Mouse (Mus musculus): ENCODE measurements at regions not wholly inside any gene's neighbourhood (a gene's known extent, or its start where the extent isn't known, plus 50 kb on each side); places are given as distances from the start of the nearest gene placed in this dataset.
A peak's percentile ranks its signal among the peaks of the same experiment; 100 is the strongest.

DNA sequence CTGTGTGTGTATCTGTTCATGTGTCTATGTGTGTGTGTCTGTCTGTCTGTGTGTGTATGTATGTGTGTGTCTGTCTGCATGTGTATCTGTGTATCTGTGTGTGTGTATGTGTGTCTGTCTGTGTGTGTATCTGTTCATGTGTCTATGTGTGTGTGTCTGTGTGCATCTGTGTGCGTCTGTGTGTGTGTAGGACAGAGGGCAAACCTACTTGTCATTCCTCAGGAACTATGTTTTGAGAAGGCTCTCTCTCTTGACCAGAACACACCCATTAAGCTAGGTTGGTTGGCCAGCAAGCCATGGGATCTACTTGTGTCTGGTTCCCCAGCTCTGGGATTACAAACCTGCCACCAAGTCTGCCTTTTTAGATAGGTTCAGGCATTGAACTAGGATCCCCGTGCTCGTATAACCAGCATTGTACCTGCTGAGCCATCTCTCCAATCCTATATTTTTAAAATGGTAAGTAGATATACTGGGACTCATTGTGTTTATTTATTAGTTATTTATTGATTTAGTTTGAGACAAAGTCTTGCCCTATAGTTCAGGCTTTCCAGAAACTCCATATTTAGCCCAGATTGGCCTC is 58.9 kb upstream of the Cpsf6 start:
- H3K27me3 ChIP-seq (ENCODE audit: control insufficient read depth, insufficient read depth, low read length) = 0 out of 2 replicates have a peak, but pooled peaks cover 5% of the 10 kb centered on the region
- H3K4me3 ChIP-seq (ENCODE audit: control insufficient read depth in 1 of 2, insufficient read depth in 1 of 2, low read depth in 1 of 2, low read length in 2 of 2) = no peak overlapping the region
- H3K36me3 ChIP-seq (ENCODE audit: control insufficient read depth, insufficient read depth, low read length) = no peaks in the 10 kb centered on the region
- no peak overlapping the region for H3K27ac ChIP-seq (replicated peaks in 1 of 2; ENCODE audit: control insufficient read depth in 1 of 2, insufficient read depth in 1 of 2, low read depth in 2 of 2, low read length in 2 of 2)
- H3K9me3 ChIP-seq (ENCODE audit: control insufficient read depth, low read length) = 0 out of 2 replicates have a peak, but pooled peaks cover 3% of the 10 kb centered on the region
- H3K4me1 ChIP-seq (ENCODE audit: control insufficient read depth in 2 of 2, insufficient read depth in 2 of 2, low read length in 2 of 2) = peaks cover 5 to 6% of the 10 kb centered on the region in 2 experiments; a peak in 2 of 4 replicates
- 92% methylated on average over 3 of the region's 3 CpGs for WGBS
- ATAC-seq (ENCODE audit: insufficient number of reproducible peaks, insufficient read depth, low FRiP score, low read depth) = no peak
- H3K9ac ChIP-seq (ENCODE audit: low read length) = no peak overlapping the region
- no peak overlapping the region for H3K4me2 ChIP-seq (ENCODE audit: low read length)

DNA sequence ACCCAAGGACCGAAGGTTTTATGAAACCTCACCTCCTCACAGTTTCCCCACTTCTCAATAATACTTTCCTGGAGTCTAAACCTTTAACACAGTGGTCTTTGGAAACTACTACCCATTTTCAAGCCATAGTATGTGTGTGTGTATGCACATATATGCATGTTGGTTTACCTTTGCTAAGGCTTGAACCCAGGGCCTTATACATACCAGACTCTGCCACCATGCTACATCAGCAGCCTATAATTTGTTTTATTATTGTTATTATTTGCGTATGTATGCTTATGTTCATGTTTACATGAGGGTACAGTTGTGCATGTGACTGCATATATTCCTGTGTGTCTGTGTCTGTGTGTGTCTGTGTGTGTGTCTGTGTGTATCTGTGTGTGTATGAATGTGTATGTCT is 58.2 kb upstream of the Cpsf6 start:
- Histone ChIP-seq H3K4me3 (ENCODE audit: control insufficient read depth in 1 of 2, insufficient read depth in 1 of 2, low read depth in 1 of 2, low read length in 2 of 2) (no peak overlapping the region), H3K27me3 (ENCODE audit: control insufficient read depth, insufficient read depth, low read length) (0 out of 2 replicates have a peak, but pooled peaks cover 5% of the 10 kb centered on the region), H3K36me3 (ENCODE audit: control insufficient read depth, insufficient read depth, low read length) (no peaks in the 10 kb centered on the region), H3K4me2 (ENCODE audit: low read length) (no peak overlapping the region), H3K27ac (replicated peaks in 1 of 2; ENCODE audit: control insufficient read depth in 1 of 2, insufficient read depth in 1 of 2, low read depth in 2 of 2, low read length in 2 of 2) (no peak overlapping the region), H3K9ac (ENCODE audit: low read length) (no peak overlapping the region), H3K9me3 (ENCODE audit: control insufficient read depth, low read length) (0 out of 2 replicates have a peak, but pooled peaks cover 2% of the 10 kb centered on the region), H3K4me1 (ENCODE audit: control insufficient read depth in 2 of 2, insufficient read depth in 2 of 2, low read length in 2 of 2) (peaks cover 5 to 6% of the 10 kb centered on the region in 2 experiments; a peak in 2 of 4 replicates)
- WGBS = 94% methylated on average over 2 of the region's 2 CpGs
- ATAC-seq (ENCODE audit: insufficient number of reproducible peaks, insufficient read depth, low FRiP score, low read depth) = no peak

DNA sequence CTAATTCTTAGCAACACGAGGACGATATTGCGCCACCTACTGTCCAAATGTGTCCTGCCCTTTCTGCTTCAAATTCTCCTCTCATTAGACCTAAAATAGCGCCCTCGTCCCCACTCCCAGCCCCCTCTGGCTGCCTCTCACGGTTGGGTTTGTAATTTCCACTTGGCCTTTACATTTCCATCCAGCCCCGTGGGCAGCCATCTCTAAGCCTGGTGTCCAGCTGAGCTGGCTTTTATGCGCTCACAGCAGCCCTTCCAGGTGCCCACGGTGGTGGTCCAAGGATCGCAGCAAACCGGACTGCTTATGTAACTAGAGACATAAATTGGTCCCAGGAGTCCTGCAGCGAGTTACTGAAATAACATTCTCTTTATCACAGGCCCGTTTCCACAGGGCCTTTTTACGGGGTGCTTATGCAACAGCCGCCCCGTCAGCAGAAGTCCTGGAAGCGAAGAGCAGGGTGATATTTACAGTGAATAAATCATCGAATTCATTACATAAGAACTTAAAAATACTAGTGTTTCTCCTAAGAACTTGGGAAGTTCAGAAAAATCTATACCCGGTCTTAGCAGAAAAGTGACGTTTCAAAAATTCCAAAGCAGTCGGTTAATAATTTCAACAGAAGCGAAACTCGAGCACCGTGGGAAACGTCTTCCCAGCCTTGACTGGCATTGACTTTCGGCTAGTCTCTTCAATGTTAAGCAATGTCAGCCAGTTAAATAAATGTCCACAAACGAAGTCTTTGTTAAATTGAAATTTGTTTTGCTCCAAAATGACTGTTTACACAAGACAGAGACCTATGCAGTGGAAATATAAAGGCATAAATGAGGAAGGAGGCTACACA is 57.3 kb upstream of the Cpsf6 start:
- no peak overlapping the region for H3K4me3 ChIP-seq (ENCODE audit: control insufficient read depth in 1 of 2, insufficient read depth in 1 of 2, low read depth in 1 of 2, low read length in 2 of 2)
- peaks cover 6 to 7% of the 10 kb centered on the region in 2 experiments; a peak in 3 of 4 replicates for H3K4me1 ChIP-seq (ENCODE audit: control insufficient read depth in 2 of 2, insufficient read depth in 2 of 2, low read length in 2 of 2)
- H3K9ac ChIP-seq (ENCODE audit: low read length) = no peak overlapping the region

DNA sequence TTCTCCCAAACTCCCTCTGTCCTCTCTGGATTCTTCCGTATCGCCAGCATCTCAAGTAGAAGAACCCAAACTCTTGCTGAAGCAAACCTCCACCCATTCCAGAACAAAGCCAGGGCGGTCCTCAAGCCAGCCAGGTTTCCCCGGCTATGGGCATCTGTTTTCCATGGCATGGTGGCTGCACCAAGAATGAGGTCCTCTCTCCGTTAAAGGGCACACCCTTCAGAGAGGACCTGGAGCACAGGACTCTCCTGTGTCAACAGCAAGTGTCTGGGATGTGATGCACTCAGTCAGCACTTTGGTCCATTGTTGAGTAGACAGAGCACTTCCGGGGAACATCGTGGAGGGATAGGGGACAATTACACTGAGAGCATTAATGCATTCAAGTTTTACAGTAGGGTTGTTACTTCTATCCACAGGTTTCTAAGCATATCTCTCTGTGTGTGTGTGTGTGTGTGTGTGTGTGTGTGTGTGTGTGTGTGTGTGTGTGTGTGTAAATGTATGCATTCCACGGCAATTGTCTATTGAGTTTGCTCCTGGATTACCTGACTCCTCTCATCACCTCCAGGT is 56.6 kb upstream of the Cpsf6 start:
- no peak overlapping the region for H3K4me2 ChIP-seq (ENCODE audit: low read length)
- no peak overlapping the region for H3K27ac ChIP-seq (replicated peaks in 1 of 2; ENCODE audit: control insufficient read depth in 1 of 2, insufficient read depth in 1 of 2, low read depth in 2 of 2, low read length in 2 of 2)
- no peak for ATAC-seq (ENCODE audit: insufficient number of reproducible peaks, insufficient read depth, low FRiP score, low read depth)
- H3K36me3 ChIP-seq (ENCODE audit: control insufficient read depth, insufficient read depth, low read length) = no peaks in the 10 kb centered on the region
- no peaks in the 10 kb centered on the region for H3K9me3 ChIP-seq (ENCODE audit: control insufficient read depth, low read length)
- 0 out of 2 replicates have a peak, but pooled peaks cover 5% of the 10 kb centered on the region for H3K27me3 ChIP-seq (ENCODE audit: control insufficient read depth, insufficient read depth, low read length)
- H3K4me1 ChIP-seq (ENCODE audit: control insufficient read depth in 2 of 2, insufficient read depth in 2 of 2, low read length in 2 of 2) = peaks cover 7 to 9% of the 10 kb centered on the region in 2 experiments; a peak in 3 of 4 replicates
- no peak overlapping the region for H3K4me3 ChIP-seq (ENCODE audit: control insufficient read depth in 1 of 2, insufficient read depth in 1 of 2, low read depth in 1 of 2, low read length in 2 of 2)
- 54% methylated on average over 8 of the region's 8 CpGs for WGBS
- H3K9ac ChIP-seq (ENCODE audit: low read length) = no peak overlapping the region

More for the DNA sequence above, 57.3 kb upstream of the Cpsf6 start:
- Histone ChIP-seq H3K27ac (replicated peaks in 1 of 2; ENCODE audit: control insufficient read depth in 1 of 2, insufficient read depth in 1 of 2, low read depth in 2 of 2, low read length in 2 of 2) (no peak overlapping the region), H3K4me2 (ENCODE audit: low read length) (no peak overlapping the region), H3K36me3 (ENCODE audit: control insufficient read depth, insufficient read depth, low read length) (no peaks in the 10 kb centered on the region), H3K9me3 (ENCODE audit: control insufficient read depth, low read length) (no peaks in the 10 kb centered on the region), H3K27me3 (ENCODE audit: control insufficient read depth, insufficient read depth, low read length) (0 out of 2 replicates have a peak, but pooled peaks cover 5% of the 10 kb centered on the region)
- ATAC-seq (ENCODE audit: insufficient number of reproducible peaks, insufficient read depth, low FRiP score, low read depth) = no peak
- WGBS = 50% methylated on average over 27 of the region's 27 CpGs

DNA sequence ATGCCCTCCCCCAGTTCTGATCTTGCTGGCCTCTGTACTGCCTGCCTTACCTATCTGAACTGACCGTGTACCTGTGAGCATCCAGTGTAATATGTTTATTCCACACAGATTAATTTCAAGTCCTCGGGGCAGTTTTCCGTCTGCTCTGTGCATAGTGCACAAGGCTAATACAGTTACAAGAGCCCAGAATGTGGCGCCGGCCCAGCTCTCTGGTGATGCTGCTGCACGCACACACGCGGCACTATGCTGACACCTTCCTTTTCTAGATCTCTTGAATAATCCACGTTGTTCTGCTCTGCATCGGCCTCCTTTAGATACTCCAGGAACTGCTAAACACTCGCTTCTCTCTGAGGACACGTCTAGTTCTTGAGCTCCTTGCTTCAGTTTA is 55.9 kb upstream of the Cpsf6 start:
- Histone ChIP-seq H3K9ac (ENCODE audit: low read length) (no peak overlapping the region), H3K9me3 (ENCODE audit: control insufficient read depth, low read length) (no peaks in the 10 kb centered on the region), H3K27me3 (ENCODE audit: control insufficient read depth, insufficient read depth, low read length) (0 out of 2 replicates have a peak, but pooled peaks cover 5% of the 10 kb centered on the region), H3K4me1 (ENCODE audit: control insufficient read depth in 2 of 2, insufficient read depth in 2 of 2, low read length in 2 of 2) (peaks cover 7 to 9% of the 10 kb centered on the region in 2 experiments; a peak in 3 of 4 replicates), H3K36me3 (ENCODE audit: control insufficient read depth, insufficient read depth, low read length) (no peaks in the 10 kb centered on the region), H3K4me2 (ENCODE audit: low read length) (peak overlapping the region; percentile 63), H3K27ac (replicated peaks in 1 of 2; ENCODE audit: control insufficient read depth in 1 of 2, insufficient read depth in 1 of 2, low read depth in 2 of 2, low read length in 2 of 2) (no peak overlapping the region), H3K4me3 (ENCODE audit: control insufficient read depth in 1 of 2, insufficient read depth in 1 of 2, low read depth in 1 of 2, low read length in 2 of 2) (no peak overlapping the region)
- no peak for ATAC-seq (ENCODE audit: insufficient number of reproducible peaks, insufficient read depth, low FRiP score, low read depth)
- WGBS = 40% methylated on average over 12 of the region's 12 CpGs

DNA sequence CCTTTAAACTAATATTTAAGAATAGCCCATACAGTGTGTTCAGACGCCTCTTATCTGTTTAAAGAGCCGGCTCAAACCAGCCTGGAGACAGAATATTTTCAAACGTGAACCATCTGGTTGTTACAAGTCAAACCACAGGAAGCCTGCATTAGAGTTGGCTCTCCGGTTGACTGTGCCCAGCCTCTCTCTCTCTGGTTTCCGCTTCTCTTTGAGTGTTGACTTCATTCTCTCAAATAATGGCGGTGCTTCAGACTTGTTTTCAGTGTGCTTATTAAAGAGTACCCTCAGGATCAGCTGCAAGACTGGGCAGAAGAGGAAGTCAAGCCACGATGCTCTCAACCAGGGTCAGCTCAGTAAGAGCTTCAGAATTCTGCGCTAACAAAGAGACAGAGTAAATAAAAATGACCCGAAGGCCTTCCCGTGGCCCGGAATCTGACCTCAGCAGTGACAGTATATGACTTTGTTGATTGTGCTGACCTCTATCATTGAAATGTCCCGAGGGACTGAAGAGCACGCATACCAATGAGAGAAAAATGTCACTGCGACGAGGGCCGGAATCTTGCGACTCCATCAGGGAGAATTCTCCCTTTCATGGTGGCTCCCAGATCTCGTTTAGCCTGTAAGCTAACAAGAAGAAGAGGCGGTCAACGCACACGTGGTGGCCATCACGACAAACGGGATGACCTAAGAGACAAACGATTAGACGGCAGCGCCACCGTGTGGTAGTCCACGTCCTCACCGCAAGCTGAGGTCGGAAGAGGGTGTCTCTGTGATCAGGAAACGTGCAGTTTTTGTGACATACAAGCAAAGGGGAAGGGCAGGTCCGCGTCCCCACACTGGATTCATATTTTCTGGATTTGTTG is 55.3 kb upstream of the Cpsf6 start:
- H3K4me2 ChIP-seq (ENCODE audit: low read length) = peak overlapping the region; percentile 63
- 0 out of 2 replicates have a peak, but pooled peaks have one; percentile 44 for ATAC-seq (ENCODE audit: insufficient number of reproducible peaks, insufficient read depth, low FRiP score, low read depth)
- no peaks in the 10 kb centered on the region for H3K36me3 ChIP-seq (ENCODE audit: control insufficient read depth, insufficient read depth, low read length)
- peaks cover 7 to 9% of the 10 kb centered on the region in 2 experiments; a peak in 3 of 4 replicates for H3K4me1 ChIP-seq (ENCODE audit: control insufficient read depth in 2 of 2, insufficient read depth in 2 of 2, low read length in 2 of 2)
- no peak overlapping the region for H3K27ac ChIP-seq (replicated peaks in 1 of 2; ENCODE audit: control insufficient read depth in 1 of 2, insufficient read depth in 1 of 2, low read depth in 2 of 2, low read length in 2 of 2)
- H3K27me3 ChIP-seq (ENCODE audit: control insufficient read depth, insufficient read depth, low read length) = 0 out of 2 replicates have a peak, but pooled peaks cover 5% of the 10 kb centered on the region
- 0 out of 2 replicates have a peak overlapping the region, but pooled peaks have one; percentile 10 for H3K9ac ChIP-seq (ENCODE audit: low read length)
- 19% methylated on average over 33 of the region's 33 CpGs for WGBS
- H3K4me3 ChIP-seq (ENCODE audit: control insufficient read depth in 1 of 2, insufficient read depth in 1 of 2, low read depth in 1 of 2, low read length in 2 of 2) = peak overlapping the region; percentile 7 to 18; a peak in 2 of 4 replicates
- H3K9me3 ChIP-seq (ENCODE audit: control insufficient read depth, low read length) = no peaks in the 10 kb centered on the region
